Mouse (Mus musculus): ENCODE measurements around the gene Pdzd8.

Gene Pdzd8

GRCm38 (mm10) chr19:59354906-59355305 is 9.3 kb upstream of the Pdzd8 start:
- CTCF ChIA-PET, result no interaction called here

GRCm38 (mm10) chr19:59352760-59353159 is 7.2 kb upstream of the Pdzd8 start:
- CTCF ChIA-PET, result no interaction called here

- CTCF ChIA-PET, result no interaction called here
These were observed 5.7 kb upstream of the Pdzd8 start for GRCm38 (mm10) chr19:59351151-59351889.

GRCm38 (mm10) chr19:59350273-59350903 is 4.8 kb upstream of the Pdzd8 start:
- CTCF ChIA-PET, result no interaction called here

- CTCF ChIA-PET, result no interaction called here
These were observed 3.9 kb upstream of the Pdzd8 start for GRCm38 (mm10) chr19:59349329-59349960.

GRCm38 (mm10) chr19:59346325-59346724 is 745 bp upstream of the Pdzd8 start:
- CTCF ChIA-PET, result no interaction called here

GRCm38 (mm10) chr19:59345081-59345657 is 411 bp downstream of the Pdzd8 start:
- CTCF ChIA-PET, result no interaction called here

GRCm38 (mm10) chr19:59344304-59344711 is 1.3 kb downstream of the Pdzd8 start:
- CTCF ChIA-PET, result interaction anchor here (1.2 kb wide), 1 partner anchor 15 kb away, joined by 3 read pairs; no protein-coding TSS in a partner anchor

GRCm38 (mm10) chr19:59342964-59343363 is 2.6 kb downstream of the Pdzd8 start:
- CTCF ChIA-PET, result interaction anchor here (0.7 to 1.2 kb wide), 2 partner anchors 13 to 102 kb away, joined by 3 to 4 read pairs; no protein-coding TSS in a partner anchor

GRCm38 (mm10) chr19:59339908-59340307 is 5.7 kb downstream of the Pdzd8 start:
- CTCF ChIA-PET, result no interaction called here

GRCm38 (mm10) chr19:59337872-59338681 is 7.5 kb downstream of the Pdzd8 start:
- CTCF ChIA-PET, result no interaction called here

GRCm38 (mm10) chr19:59336655-59337054 is 8.9 kb downstream of the Pdzd8 start:
- CTCF ChIA-PET, result no interaction called here

GRCm38 (mm10) chr19:59330816-59331225 is 14.8 kb downstream of the Pdzd8 start:
- CTCF ChIA-PET, result interaction anchor here (0.7 kb wide), 1 partner anchor 21 kb away, joined by 3 read pairs; no protein-coding TSS in a partner anchor

GRCm38 (mm10) chr19:59321990-59322389 is 23.6 kb downstream of the Pdzd8 start, which contains the start of gene Rps12-ps3:
Gene Rps12-ps3, plus strand, starts transcription at chr19:59322290.
- CTCF ChIA-PET, result no interaction called here

GRCm38 (mm10) chr19:59316571-59316970 is 29.0 kb downstream of the Pdzd8 start:
- CTCF ChIA-PET, result no interaction called here

GRCm38 (mm10) chr19:59315308-59315707 is 30.3 kb downstream of the Pdzd8 start:
- CTCF ChIA-PET, result no interaction called here

GRCm38 (mm10) chr19:59292183-59292839 is 53.3 kb downstream of the Pdzd8 start:
- CTCF ChIA-PET, result no interaction called here

- CTCF ChIA-PET, result no interaction called here
These were observed 55.8 kb downstream of the Pdzd8 start for GRCm38 (mm10) chr19:59289811-59290210.

GRCm38 (mm10) chr19:59289042-59289441 is 56.5 kb downstream of the Pdzd8 start:
- CTCF ChIA-PET, result no interaction called here

- CTCF ChIA-PET, result no interaction called here
These were observed 63.6 kb downstream of the Pdzd8 start for GRCm38 (mm10) chr19:59282001-59282400.

GRCm38 (mm10) chr19:59280841-59281240 is 64.7 kb downstream of the Pdzd8 start:
- CTCF ChIA-PET, result no interaction called here
